Comparison of ENCODE assay signal across 8 mouse cellular contexts in the genomic region with DNA sequence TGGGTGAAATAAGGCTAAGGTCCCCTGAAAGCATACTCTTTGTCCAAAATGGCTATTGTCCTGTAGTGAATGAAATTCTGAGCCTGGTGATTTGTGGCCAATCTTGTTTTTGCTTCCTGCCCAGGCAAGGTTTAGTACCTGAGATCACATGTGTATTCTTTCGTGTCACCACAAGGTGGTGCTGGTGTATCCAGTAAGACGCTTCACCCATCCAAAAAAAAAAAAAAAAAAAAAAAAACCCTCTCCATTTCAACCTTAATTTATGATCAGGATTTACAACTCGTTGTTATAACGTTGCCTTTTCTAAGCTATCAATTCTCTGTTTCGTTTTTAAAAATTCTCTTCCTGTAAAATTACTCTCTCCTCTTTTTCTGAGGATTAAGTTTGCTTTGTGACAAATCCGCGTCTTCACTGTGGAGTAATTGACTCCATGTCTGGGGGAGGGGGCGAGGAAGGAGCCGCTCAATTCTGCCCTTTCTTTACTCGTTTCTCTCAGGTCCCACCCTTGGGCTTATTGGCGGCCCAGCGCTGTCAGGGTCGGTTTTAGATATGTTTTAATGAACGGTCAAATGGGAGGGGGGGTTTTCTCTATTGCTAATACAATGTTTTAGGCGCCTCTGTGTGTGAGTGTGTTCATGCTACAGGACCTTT.
DNase-seq lines count a peak whose midpoint lies in the region; ATAC-seq lines count a peak whose summit lies in the region.

No protein-coding gene starts in this region.

- 17% methylated on average over 15 of the region's 15 CpGs for WGBS in kidney, embryonic 16.5 days
- WGBS in liver, embryonic 13.5 days (ENCODE audit: insufficient replicate concordance), result 39% methylated on average over 15 of the region's 15 CpGs

- no peak overlapping the region for H3K27ac ChIP-seq in kidney, embryonic 16.5 days (ENCODE audit: low read length)
- no peak overlapping the region for H3K27ac ChIP-seq in liver, embryonic 13.5 days

- H3K27me3 ChIP-seq in kidney, embryonic 16.5 days (ENCODE audit: insufficient read depth, low read length), result no peaks in the 10 kb centered on the region
- no peaks in the 10 kb centered on the region for H3K27me3 ChIP-seq in liver, embryonic 13.5 days

- peak overlapping the region; percentile 63 for H3K4me2 ChIP-seq in kidney, embryonic 16.5 days (replicated peaks; ENCODE audit: low read depth, low read length)
- H3K4me2 ChIP-seq in liver, embryonic 13.5 days, result no peak overlapping the region

- H3K9ac ChIP-seq in kidney, embryonic 16.5 days (replicated peaks; ENCODE audit: low read length), result no peak overlapping the region
- H3K9ac ChIP-seq in liver, embryonic 13.5 days, result no peak overlapping the region

- H3K4me1 ChIP-seq in kidney, embryonic 16.5 days (ENCODE audit: insufficient read depth, low read length), result no peaks in the 10 kb centered on the region
- H3K4me1 ChIP-seq in liver, embryonic 13.5 days (replicated peaks), result no peaks in the 10 kb centered on the region

- H3K4me3 ChIP-seq in kidney, embryonic 16.5 days (ENCODE audit: low read length), result peak overlapping the region; percentile 40
- H3K4me3 ChIP-seq in liver, embryonic 13.5 days (replicated peaks), result no peak overlapping the region

- H3K9me3 ChIP-seq in kidney, embryonic 16.5 days (ENCODE audit: low read length), result no peaks in the 10 kb centered on the region
- no peaks in the 10 kb centered on the region for H3K9me3 ChIP-seq in liver, embryonic 13.5 days (replicated peaks)

- peak; percentile 69 for ATAC-seq in granulocyte monocyte progenitor cell, adult 5-6 weeks (replicated peaks; ENCODE audit: poor library complexity, severe bottlenecking)
- no peak for ATAC-seq in kidney, embryonic 16.5 days (ENCODE audit: low FRiP score, low TSS enrichment)
- ATAC-seq in liver, embryonic 13.5 days (ENCODE audit: low read depth), result no peak

- DNase-seq in urinary bladder, postnatal 14 days (ENCODE audit: low spot score), result peak; percentile 45
- no peak for DNase-seq in urinary bladder, postnatal 10 days (ENCODE audit: low spot score)
- DNase-seq in cerebellum, postnatal 14 days, result peak; percentile 86 to 87
- DNase-seq in liver, embryonic 13.5 days, result peak; percentile 3
- DNase-seq in retina, postnatal 1 day, result peak; percentile 80
- no peak for DNase-seq in thymus, postnatal 25 days

- no peaks in the 10 kb centered on the region for H3K36me3 ChIP-seq in kidney, embryonic 16.5 days (ENCODE audit: insufficient read depth, low read length)
- no peaks in the 10 kb centered on the region for H3K36me3 ChIP-seq in liver, embryonic 13.5 days

Comparison
In these comparisons a context has a peak if more than half of its experiments do, and no peak if none do; other contexts are left out.
1. DNase-seq: peak in urinary bladder, postnatal 14 days (single experiment), cerebellum, postnatal 14 days (2 of 2), liver, embryonic 13.5 days (single experiment) and retina, postnatal 1 day (single experiment); none in urinary bladder, postnatal 10 days (single experiment) and thymus, postnatal 25 days (single experiment).